Mouse (Mus musculus): ENCODE results near the gene Cit.

Gene Cit

GRCm38 (mm10) chr5:116009091-116009851 lies 164.2 kb downstream of the Cit start:
- DNase-seq (ENCODE audit: low read depth, low spot score) = peak; percentile 89

- peak; percentile 71 for DNase-seq (ENCODE audit: low read depth, low spot score)
Measured at GRCm38 (mm10) chr5:116009884-116010627, 165.0 kb downstream of the Cit start.

DNA sequence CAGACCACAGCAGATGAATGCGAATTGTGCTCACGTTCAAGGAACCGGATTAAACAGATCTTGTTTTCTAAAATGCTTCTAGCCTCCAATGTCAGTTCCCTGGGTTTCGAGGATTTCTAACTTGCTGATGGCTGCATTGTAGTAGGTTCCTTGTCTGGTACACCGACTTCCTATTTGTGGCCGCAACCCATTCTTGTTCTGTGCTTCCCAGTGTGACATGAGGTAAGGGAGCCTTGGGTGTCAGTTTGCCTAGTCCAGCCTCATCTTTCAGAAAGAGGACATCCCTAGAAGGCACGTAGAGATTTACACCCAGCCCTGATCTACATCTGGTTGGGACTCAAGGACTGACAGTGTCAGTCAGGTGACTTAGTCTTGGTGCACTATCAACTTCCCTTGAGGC lies 166.6 kb downstream of the Cit start:
- DNase-seq (ENCODE audit: low read depth, low spot score) = no peak

- DNase-seq (ENCODE audit: low read depth, low spot score) = no peak
Measured at GRCm38 (mm10) chr5:116012503-116012902, 167.4 kb downstream of the Cit start.

- no peak for DNase-seq (ENCODE audit: low read depth, low spot score)
Measured at GRCm38 (mm10) chr5:116013821-116014220, 168.7 kb downstream of the Cit start.

- DNase-seq (ENCODE audit: low read depth, low spot score) = no peak
Measured at GRCm38 (mm10) chr5:116014237-116014636, 169.2 kb downstream of the Cit start.

GRCm38 (mm10) chr5:116016542-116016941 lies 171.5 kb downstream of the Cit start:
- DNase-seq (ENCODE audit: low read depth, low spot score) = no peak

- no peak for DNase-seq (ENCODE audit: low read depth, low spot score)
Measured at GRCm38 (mm10) chr5:116017391-116017790, 172.3 kb downstream of the Cit start.

GRCm38 (mm10) chr5:116018196-116018595 lies 173.1 kb downstream of the Cit start:
- no peak for DNase-seq (ENCODE audit: low read depth, low spot score)

- no peak for DNase-seq (ENCODE audit: low read depth, low spot score)
Measured at GRCm38 (mm10) chr5:116018784-116019183, 173.7 kb downstream of the Cit start.

- no peak for DNase-seq (ENCODE audit: low read depth, low spot score)
Measured at GRCm38 (mm10) chr5:116019371-116019770, 174.3 kb downstream of the Cit start.

DNA sequence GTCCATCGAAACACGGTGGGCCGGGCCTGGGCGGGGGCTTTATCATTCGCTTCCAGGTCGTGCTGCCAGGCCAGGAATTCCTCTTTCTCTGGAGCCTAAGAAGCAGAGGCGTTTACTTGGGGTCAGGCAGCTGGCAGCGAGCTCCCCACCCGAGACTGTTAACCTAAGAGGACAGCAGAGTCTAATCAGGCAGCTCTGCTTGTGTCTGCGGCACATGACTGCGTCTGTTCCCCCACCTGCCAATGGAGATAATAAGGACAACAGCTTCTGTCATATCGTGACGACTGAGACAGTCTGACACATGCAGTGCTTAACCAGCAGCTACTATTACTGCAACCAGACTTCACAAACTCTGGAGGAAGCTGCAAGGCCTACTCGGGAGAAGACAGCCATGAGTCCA lies 176.5 kb downstream of the Cit start:
- DNase-seq (ENCODE audit: low read depth, low spot score) = no peak

- no peak for DNase-seq (ENCODE audit: low read depth, low spot score)
Measured at GRCm38 (mm10) chr5:116022131-116022530, 177.1 kb downstream of the Cit start.

DNA sequence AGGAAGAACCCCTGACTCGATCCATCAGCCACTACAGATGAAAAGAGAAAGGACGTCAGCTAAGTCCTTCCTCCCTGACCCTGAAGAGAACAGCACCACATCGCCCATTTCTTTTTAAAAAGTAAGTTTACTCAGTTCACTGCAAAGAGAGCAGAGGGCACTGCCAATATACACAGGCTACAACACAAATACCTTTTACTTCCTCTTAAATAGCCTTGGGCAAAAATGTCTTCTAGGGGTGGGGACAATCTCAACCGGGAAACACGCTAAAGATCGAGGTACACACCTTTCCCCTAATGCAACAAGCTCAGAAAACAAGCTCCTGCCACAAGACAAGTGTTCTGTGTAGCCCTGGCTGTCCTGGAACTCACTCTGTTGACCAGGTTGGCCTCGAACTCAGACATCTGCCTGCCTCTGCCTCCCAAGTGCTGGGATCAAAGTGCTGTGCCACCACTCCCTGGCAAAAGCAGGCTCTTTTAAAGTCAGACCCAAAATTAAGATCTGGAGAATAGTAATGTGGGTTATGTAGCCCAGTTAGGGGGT lies 177.7 kb downstream of the Cit start:
- no peak for DNase-seq (ENCODE audit: low read depth, low spot score)

DNA sequence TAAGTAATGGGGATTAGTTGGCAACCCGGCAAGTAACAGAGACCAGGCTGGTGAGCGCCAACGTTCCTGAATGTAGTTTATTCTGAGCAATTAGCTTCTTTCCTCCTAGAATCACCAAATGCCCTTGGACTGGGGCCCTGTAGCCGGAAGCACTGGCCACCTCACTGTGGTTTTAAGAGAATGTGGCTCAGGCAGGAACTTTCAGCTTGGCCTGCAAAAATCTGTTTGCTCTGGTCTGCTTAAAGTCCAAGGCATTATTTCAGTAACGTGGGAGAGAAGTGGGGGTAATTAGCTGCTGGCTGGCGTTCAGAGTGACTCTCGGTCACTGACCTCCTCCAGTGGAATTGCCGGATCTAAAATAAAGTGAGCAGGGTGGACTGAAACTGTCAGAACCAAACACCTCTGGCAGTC lies 178.2 kb downstream of the Cit start:
- peak; percentile 59 for DNase-seq (ENCODE audit: low read depth, low spot score)

GRCm38 (mm10) chr5:116023821-116024284 lies 178.8 kb downstream of the Cit start:
- DNase-seq (ENCODE audit: low read depth, low spot score) = peak; percentile 34

DNA sequence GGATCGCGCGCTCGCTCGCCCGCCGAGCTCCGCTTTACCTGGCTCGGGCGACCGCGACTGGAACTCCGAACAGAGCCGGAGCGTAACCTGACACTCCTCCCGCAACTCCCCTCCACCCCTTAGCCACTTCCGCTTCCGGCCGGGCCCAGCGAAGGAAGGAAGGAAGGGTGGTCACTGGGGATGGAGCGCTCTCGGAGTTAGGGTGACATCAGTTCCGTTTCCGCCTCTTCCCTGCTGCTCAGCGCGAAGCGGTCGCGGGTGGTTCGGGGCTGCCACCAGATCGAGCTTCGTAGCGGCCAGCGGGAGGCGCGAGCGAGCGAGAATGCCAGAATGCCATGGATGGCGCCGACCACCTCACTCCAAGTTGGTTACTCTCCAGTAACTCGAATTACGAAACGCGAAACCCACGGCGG lies 179.3 kb downstream of the Cit start, which contains the start of gene Prkab1:
Gene Prkab1, minus strand, starts transcription at position 182 of the 413 bp plus-strand sequence.
- peak; percentile 99 for DNase-seq (ENCODE audit: low read depth, low spot score)

DNA sequence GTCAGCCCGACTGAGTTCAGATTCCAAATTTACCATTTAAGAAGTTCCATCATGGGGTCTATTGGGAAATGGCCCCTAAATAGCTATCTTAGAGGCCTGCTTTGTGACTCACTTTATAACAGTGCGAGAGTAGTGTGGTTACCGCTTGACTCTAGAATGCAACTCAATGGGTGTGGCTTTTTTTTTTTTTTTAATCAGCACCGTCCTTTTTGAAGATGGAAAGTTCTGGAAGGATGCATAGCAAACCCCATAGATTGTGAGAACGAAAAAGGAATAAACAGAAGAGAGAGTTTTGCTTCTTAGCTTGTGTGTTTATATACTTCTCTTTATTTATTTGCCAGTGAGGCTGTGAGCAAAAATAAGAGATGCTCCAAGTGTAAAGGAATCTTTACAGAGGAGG lies 181.0 kb downstream of the Cit start:
- DNase-seq (ENCODE audit: low read depth, low spot score) = no peak

GRCm38 (mm10) chr5:116026561-116026960 lies 181.5 kb downstream of the Cit start:
- DNase-seq (ENCODE audit: low read depth, low spot score) = no peak

GRCm38 (mm10) chr5:116029071-116029470 lies 184.0 kb downstream of the Cit start:
- DNase-seq (ENCODE audit: low read depth, low spot score) = no peak

- no peak for DNase-seq (ENCODE audit: low read depth, low spot score)
Measured at GRCm38 (mm10) chr5:116030566-116031189, 185.6 kb downstream of the Cit start.

GRCm38 (mm10) chr5:116031190-116031577 lies 186.1 kb downstream of the Cit start:
- DNase-seq (ENCODE audit: low read depth, low spot score) = peak; percentile 89
